Mouse (Mus musculus): ENCODE results near the gene Olfr985. TPM values are rescaled to one million over a fixed set of nuclear protein-coding genes. Genes with fewer than 3 reads are reported as not detected.

Gene Olfr985
- polyA plus RNA-seq, 1 experiment, result not detected

- no peaks in the 10 kb centered on the region for H3K36me3 ChIP-seq (ENCODE audit: control insufficient read depth, insufficient read depth, low read length)
- DNase-seq, result no peak
- no peak overlapping the region for H3K27ac ChIP-seq (ENCODE audit: control insufficient read depth, insufficient read depth, low read length)
- TF ChIP-seq CTCF (IDR thresholded peaks at IDR 0.05; ENCODE audit: borderline replicate concordance, control insufficient read depth, extremely low read depth, insufficient read depth, low read length, poor library complexity) (no peak), POLR2A (IDR thresholded peaks at IDR 0.05; ENCODE audit: control insufficient read depth, extremely low read depth, insufficient read depth, low read length, poor library complexity) (no peak)
- no peak overlapping the region for H3K4me3 ChIP-seq (ENCODE audit: control insufficient read depth, insufficient read depth, low read length)
- H3K27me3 ChIP-seq (ENCODE audit: control insufficient read depth, insufficient read depth, low read length), result no peaks in the 10 kb centered on the region
- 23% methylated on average over 6 of the region's 6 CpGs for WGBS
- H3K4me1 ChIP-seq (replicated peaks; ENCODE audit: control insufficient read depth, insufficient read depth, low read length), result no peaks in the 10 kb centered on the region
Measured at GRCm38 (mm10) chr9:40136987-40137688, 7.2 kb upstream of the Olfr985 start.

GRCm38 (mm10) chr9:40130556-40130955 lies 572 bp upstream of the Olfr985 start:
- H3K4me3 ChIP-seq (ENCODE audit: control insufficient read depth, insufficient read depth, low read length), result no peak overlapping the region
- H3K27me3 ChIP-seq (ENCODE audit: control insufficient read depth, insufficient read depth, low read length), result no peaks in the 10 kb centered on the region
- no peak for DNase-seq
- TF ChIP-seq POLR2A (IDR thresholded peaks at IDR 0.05; ENCODE audit: control insufficient read depth, extremely low read depth, insufficient read depth, low read length, poor library complexity), result no peak
- no peak for TF ChIP-seq CTCF (IDR thresholded peaks at IDR 0.05; ENCODE audit: borderline replicate concordance, control insufficient read depth, extremely low read depth, insufficient read depth, low read length, poor library complexity)
- no peaks in the 10 kb centered on the region for H3K4me1 ChIP-seq (replicated peaks; ENCODE audit: control insufficient read depth, insufficient read depth, low read length)
- no peaks in the 10 kb centered on the region for H3K36me3 ChIP-seq (ENCODE audit: control insufficient read depth, insufficient read depth, low read length)
- WGBS, result 93% methylated on average over 1 of the region's 1 CpGs
- no peak overlapping the region for H3K27ac ChIP-seq (ENCODE audit: control insufficient read depth, insufficient read depth, low read length)

GRCm38 (mm10) chr9:40117287-40117659 lies 12.7 kb downstream of the Olfr985 start:
- no peak for TF ChIP-seq POLR2A (IDR thresholded peaks at IDR 0.05; ENCODE audit: control insufficient read depth, extremely low read depth, insufficient read depth, low read length, poor library complexity)
- no peak for TF ChIP-seq CTCF (IDR thresholded peaks at IDR 0.05; ENCODE audit: borderline replicate concordance, control insufficient read depth, extremely low read depth, insufficient read depth, low read length, poor library complexity)
- no peaks in the 10 kb centered on the region for H3K36me3 ChIP-seq (ENCODE audit: control insufficient read depth, insufficient read depth, low read length)
- 34% methylated on average over 5 of the region's 5 CpGs for WGBS
- H3K4me1 ChIP-seq (replicated peaks; ENCODE audit: control insufficient read depth, insufficient read depth, low read length), result no peaks in the 10 kb centered on the region
- H3K27me3 ChIP-seq (ENCODE audit: control insufficient read depth, insufficient read depth, low read length), result no peaks in the 10 kb centered on the region
- H3K4me3 ChIP-seq (ENCODE audit: control insufficient read depth, insufficient read depth, low read length), result no peak overlapping the region
- no peak for DNase-seq
- no peak overlapping the region for H3K27ac ChIP-seq (ENCODE audit: control insufficient read depth, insufficient read depth, low read length)

- no peaks in the 10 kb centered on the region for H3K27me3 ChIP-seq (ENCODE audit: control insufficient read depth, insufficient read depth, low read length)
- WGBS, result 12% methylated on average over 10 of the region's 10 CpGs
- no peaks in the 10 kb centered on the region for H3K36me3 ChIP-seq (ENCODE audit: control insufficient read depth, insufficient read depth, low read length)
- no peaks in the 10 kb centered on the region for H3K4me1 ChIP-seq (replicated peaks; ENCODE audit: control insufficient read depth, insufficient read depth, low read length)
- no peak overlapping the region for H3K27ac ChIP-seq (ENCODE audit: control insufficient read depth, insufficient read depth, low read length)
- DNase-seq, result no peak
- H3K4me3 ChIP-seq (ENCODE audit: control insufficient read depth, insufficient read depth, low read length), result no peak overlapping the region
- TF ChIP-seq POLR2A (IDR thresholded peaks at IDR 0.05; ENCODE audit: control insufficient read depth, extremely low read depth, insufficient read depth, low read length, poor library complexity) (no peak), CTCF (IDR thresholded peaks at IDR 0.05; ENCODE audit: borderline replicate concordance, control insufficient read depth, extremely low read depth, insufficient read depth, low read length, poor library complexity) (no peak)
Measured at GRCm38 (mm10) chr9:40116645-40117286, 13.2 kb downstream of the Olfr985 start.

- whole genome bisulfite sequencing, result 94% methylated on average over 2 of the region's 2 CpGs
- no peak for DNase-seq
- H3K27ac ChIP-seq (ENCODE audit: control insufficient read depth, insufficient read depth, low read length), result no peak within 1 kb of the TSS
- H3K4me1 ChIP-seq (replicated peaks; ENCODE audit: control insufficient read depth, insufficient read depth, low read length), result no peaks in the 10 kb centered on the region
- TF ChIP-seq POLR2A (IDR thresholded peaks at IDR 0.05; ENCODE audit: control insufficient read depth, extremely low read depth, insufficient read depth, low read length, poor library complexity), result no peak
- no peak for TF ChIP-seq CTCF (IDR thresholded peaks at IDR 0.05; ENCODE audit: borderline replicate concordance, control insufficient read depth, extremely low read depth, insufficient read depth, low read length, poor library complexity)
- H3K27me3 ChIP-seq (ENCODE audit: control insufficient read depth, insufficient read depth, low read length), result no peaks in the 10 kb centered on the region
- no peak within 1 kb of the TSS for H3K4me3 ChIP-seq (ENCODE audit: control insufficient read depth, insufficient read depth, low read length)
- no peaks in the 10 kb centered on the region for H3K36me3 ChIP-seq (ENCODE audit: control insufficient read depth, insufficient read depth, low read length)
Measured at GRCm38 (mm10) chr9:40114106-40114505, 15.9 kb downstream of the Olfr985 start, which contains the start of gene Olfr984. Olfr984 (minus strand) TSS chr9:40114206.

GRCm38 (mm10) chr9:40094769-40095168 lies 35.2 kb downstream of the Olfr985 start:
- TF ChIP-seq POLR2A (IDR thresholded peaks at IDR 0.05; ENCODE audit: control insufficient read depth, extremely low read depth, insufficient read depth, low read length, poor library complexity) (no peak), CTCF (IDR thresholded peaks at IDR 0.05; ENCODE audit: borderline replicate concordance, control insufficient read depth, extremely low read depth, insufficient read depth, low read length, poor library complexity) (no peak)
- Histone ChIP-seq H3K27ac (ENCODE audit: control insufficient read depth, insufficient read depth, low read length) (no peak overlapping the region), H3K27me3 (ENCODE audit: control insufficient read depth, insufficient read depth, low read length) (no peaks in the 10 kb centered on the region), H3K36me3 (ENCODE audit: control insufficient read depth, insufficient read depth, low read length) (no peaks in the 10 kb centered on the region), H3K4me1 (replicated peaks; ENCODE audit: control insufficient read depth, insufficient read depth, low read length) (no peaks in the 10 kb centered on the region), H3K4me3 (ENCODE audit: control insufficient read depth, insufficient read depth, low read length) (no peak overlapping the region)
- 67% methylated on average over 3 of the region's 3 CpGs for WGBS
- no peak for DNase-seq
